Mouse (Mus musculus): ENCODE data around the gene Eln. TPM values are rescaled to one million over a fixed set of nuclear protein-coding genes. Genes with fewer than 3 reads are reported as not detected.

Gene Eln
- polyA plus RNA-seq, 1 experiment from 2014 or later = 77.7 TPM

DNA sequence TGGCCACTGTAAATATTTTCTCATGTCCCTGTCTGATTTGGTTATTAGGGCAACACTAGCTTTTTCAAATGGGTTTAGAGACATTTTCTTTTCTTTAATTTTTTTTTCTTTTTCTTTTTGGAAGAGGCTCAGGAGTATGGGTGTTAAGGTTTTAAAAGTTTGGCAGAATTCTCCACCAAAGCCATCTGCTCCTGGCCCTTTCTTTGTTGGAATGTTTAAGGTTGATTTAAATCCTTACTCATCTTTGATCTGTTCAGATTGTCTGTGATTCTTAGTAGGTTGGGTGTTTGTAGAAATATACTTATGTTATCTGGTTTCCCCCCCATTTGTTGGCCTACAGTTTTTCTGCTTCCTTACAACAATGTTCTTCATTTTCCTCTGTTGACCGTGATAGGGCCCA is 54.4 kb downstream of the Eln start:
- Histone ChIP-seq H3K27ac (no peak overlapping the region), H3K9me3 (replicated peaks; ENCODE audit: low read length) (no peaks in the 10 kb centered on the region), H3K4me1 (replicated peaks; ENCODE audit: insufficient read depth, low read length) (0 out of 2 replicates have a peak, but pooled peaks cover 4% of the 10 kb centered on the region), H3K4me3 (replicated peaks; ENCODE audit: low read depth, low read length) (no peak overlapping the region), H3K27me3 (ENCODE audit: insufficient read depth, low read length) (no peaks in the 10 kb centered on the region), H3K4me2 (ENCODE audit: low read length) (no peak overlapping the region), H3K9ac (ENCODE audit: low read depth, low read length) (no peak overlapping the region), H3K36me3 (ENCODE audit: insufficient read depth, low read length) (no peaks in the 10 kb centered on the region)
- no peak for TF ChIP-seq CTCF (IDR thresholded peaks at IDR 0.05; ENCODE audit: low read depth)
- 100% methylated on average over 1 of the region's 1 CpGs for WGBS
- ATAC-seq (replicated peaks; ENCODE audit: low FRiP score, low read depth) (no peak), DNase-seq (ENCODE audit: low spot score) (no peak)

DNA sequence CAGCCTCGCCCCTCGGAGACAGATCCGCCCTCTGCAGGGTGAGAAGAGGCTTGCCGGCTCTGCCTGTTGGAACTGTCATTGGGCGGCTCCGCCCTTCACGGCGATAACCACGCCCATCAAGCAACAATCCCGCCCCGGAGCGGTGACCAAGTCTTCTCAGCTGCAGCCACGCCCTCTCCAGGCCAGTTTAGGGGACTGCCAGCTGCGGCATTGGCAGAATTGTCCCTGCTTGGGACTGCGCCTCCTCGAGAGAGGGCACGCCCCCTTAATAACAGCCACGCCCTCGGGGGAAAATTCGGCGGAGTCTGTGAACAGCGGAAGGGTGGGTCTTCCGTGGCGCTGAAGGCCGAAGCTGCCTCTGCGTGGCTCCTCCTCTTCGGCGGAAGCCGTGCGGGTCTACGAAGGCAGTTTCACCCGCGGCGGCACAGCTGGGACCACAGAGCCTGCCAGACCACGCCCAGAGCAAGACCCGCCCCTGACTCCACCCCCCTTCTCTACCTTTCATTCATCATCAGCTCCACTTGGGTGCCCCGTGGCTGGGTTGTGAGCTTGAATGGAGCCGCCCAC is 58.3 kb downstream of the Eln start:
- H3K9ac ChIP-seq (ENCODE audit: low read depth, low read length) = no peak overlapping the region
- 0% methylated on average over 38 of the region's 38 CpGs for whole genome bisulfite sequencing
- DNase-seq (ENCODE audit: low spot score) (peak; percentile 99), ATAC-seq (replicated peaks; ENCODE audit: low FRiP score, low read depth) (peak; percentile 97)
- H3K36me3 ChIP-seq (ENCODE audit: insufficient read depth, low read length) = no peaks in the 10 kb centered on the region
- H3K9me3 ChIP-seq (replicated peaks; ENCODE audit: low read length) = no peaks in the 10 kb centered on the region
- H3K27ac ChIP-seq = peak overlapping the region; percentile 27; the same call in 1 of the 2 replicates
- H3K4me3 ChIP-seq (replicated peaks; ENCODE audit: low read depth, low read length) = peak overlapping the region; percentile 74
- peak overlapping the region; percentile 95 for H3K4me2 ChIP-seq (ENCODE audit: low read length)
- H3K4me1 ChIP-seq (replicated peaks; ENCODE audit: insufficient read depth, low read length) = 0 out of 2 replicates have a peak, but pooled peaks cover 6% of the 10 kb centered on the region
- peak; percentile 80 for TF ChIP-seq CTCF (IDR thresholded peaks at IDR 0.05; ENCODE audit: low read depth)
- H3K27me3 ChIP-seq (ENCODE audit: insufficient read depth, low read length) = no peaks in the 10 kb centered on the region

DNA sequence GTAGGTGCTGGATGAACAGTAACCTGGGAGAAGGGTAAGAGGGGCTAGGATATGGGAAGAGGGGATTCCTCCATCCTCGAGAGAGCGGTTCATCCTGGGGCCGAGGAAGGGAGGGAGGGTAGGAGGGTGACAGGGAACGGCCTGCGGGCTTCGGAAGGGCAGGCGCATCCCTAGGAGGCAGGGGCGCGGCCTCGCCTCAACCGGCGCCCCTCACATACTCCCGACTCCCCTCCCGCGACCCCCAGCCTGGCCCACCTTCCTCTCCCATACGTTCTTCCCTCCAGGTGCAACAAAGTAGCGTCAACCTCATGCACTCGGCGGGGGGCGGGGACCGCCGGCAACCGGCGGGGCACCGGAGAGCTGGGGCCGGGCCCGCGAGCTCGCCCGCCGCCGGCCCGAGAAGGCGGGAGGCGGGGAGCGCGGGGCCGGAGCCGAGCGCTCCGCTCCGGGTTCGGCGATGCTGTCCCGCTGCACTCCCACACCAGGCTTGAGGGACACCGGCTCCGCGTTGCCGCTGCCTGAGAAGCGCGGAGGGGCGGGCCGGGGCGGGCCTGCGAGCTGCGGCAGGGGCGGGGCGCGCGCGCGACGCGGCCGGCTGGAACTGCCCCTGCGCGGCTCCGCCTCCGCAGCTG is 58.9 kb downstream of the Eln start, which contains the start of gene Limk1:
TSS of gene Limk1 (minus strand) at position 513 of the 632 bp plus-strand sequence.
- Histone ChIP-seq H3K4me2 (ENCODE audit: low read length) (peak within 1 kb of the TSS; percentile 95), H3K9ac (ENCODE audit: low read depth, low read length) (peak within 1 kb of the TSS; percentile 72), H3K9me3 (replicated peaks; ENCODE audit: low read length) (no peaks in the 10 kb centered on the region), H3K36me3 (ENCODE audit: insufficient read depth, low read length) (no peaks in the 10 kb centered on the region), H3K27ac (peak within 1 kb of the TSS; percentile 38; the same call in 1 of the 2 replicates), H3K4me1 (replicated peaks; ENCODE audit: insufficient read depth, low read length) (0 out of 2 replicates have a peak, but pooled peaks cover 6% of the 10 kb centered on the region), H3K4me3 (replicated peaks; ENCODE audit: low read depth, low read length) (peak within 1 kb of the TSS; percentile 74), H3K27me3 (ENCODE audit: insufficient read depth, low read length) (no peaks in the 10 kb centered on the region)
- ATAC-seq (replicated peaks; ENCODE audit: low FRiP score, low read depth) = peak; percentile 11
- TF ChIP-seq CTCF (IDR thresholded peaks at IDR 0.05; ENCODE audit: low read depth) = no peak
- DNase-seq (ENCODE audit: low spot score) = no peak
- under 1% methylated on average over 47 of the region's 69 CpGs for WGBS

DNA sequence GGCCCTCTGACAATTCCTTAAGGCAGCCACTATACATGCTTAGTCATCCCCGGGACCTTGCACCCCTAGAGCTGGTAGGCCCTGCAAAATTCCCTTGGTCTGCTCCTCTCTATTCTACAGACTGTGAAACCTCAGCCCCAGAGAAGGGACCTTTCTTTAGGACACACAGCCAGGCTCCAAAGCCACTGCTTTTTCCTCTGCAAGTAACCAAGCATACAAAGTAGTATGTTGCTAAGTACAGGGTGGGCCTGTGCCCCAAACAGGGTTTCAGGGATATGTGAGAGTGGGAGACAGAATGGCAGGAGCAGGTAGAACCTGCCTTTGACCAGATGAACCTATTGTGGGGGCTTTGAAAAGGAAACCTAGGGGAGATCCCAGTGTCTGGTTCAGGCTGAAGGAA is 59.9 kb downstream of the Eln start:
- Histone ChIP-seq H3K27ac (no peak overlapping the region), H3K4me3 (replicated peaks; ENCODE audit: low read depth, low read length) (peak overlapping the region; percentile 74; the same call in 1 of the 2 replicates), H3K9me3 (replicated peaks; ENCODE audit: low read length) (no peaks in the 10 kb centered on the region), H3K9ac (ENCODE audit: low read depth, low read length) (no peak overlapping the region), H3K36me3 (ENCODE audit: insufficient read depth, low read length) (no peaks in the 10 kb centered on the region), H3K4me1 (replicated peaks; ENCODE audit: insufficient read depth, low read length) (0 out of 2 replicates have a peak, but pooled peaks cover 6% of the 10 kb centered on the region), H3K27me3 (ENCODE audit: insufficient read depth, low read length) (no peaks in the 10 kb centered on the region), H3K4me2 (ENCODE audit: low read length) (peak overlapping the region; percentile 95; the same call in 1 of the 2 replicates)
- no peak for ATAC-seq (replicated peaks; ENCODE audit: low FRiP score, low read depth)
- no peak for TF ChIP-seq CTCF (IDR thresholded peaks at IDR 0.05; ENCODE audit: low read depth)
- 94% methylated on average over 1 of the region's 1 CpGs for WGBS
- DNase-seq (ENCODE audit: low spot score) = no peak

DNA sequence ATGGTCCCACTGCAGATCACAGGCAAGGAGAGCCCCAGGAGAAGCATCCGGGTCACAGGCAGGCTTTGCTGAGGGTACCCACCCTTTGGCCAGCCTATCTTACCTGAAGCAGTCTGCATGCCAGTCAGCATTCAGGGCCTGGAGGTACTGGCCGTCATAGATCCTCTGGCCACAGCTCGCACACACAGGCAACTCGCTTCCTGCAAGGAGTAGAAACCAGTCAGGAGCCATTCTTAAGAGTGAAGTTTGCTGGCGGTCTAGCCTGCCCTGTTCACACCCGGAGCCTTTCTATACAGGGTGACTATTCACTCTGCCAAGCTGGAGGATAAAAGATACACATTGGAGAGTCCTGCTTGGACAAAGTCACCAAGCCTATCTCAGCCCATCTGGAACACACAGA is 60.6 kb downstream of the Eln start:
- no peak overlapping the region for H3K4me3 ChIP-seq (replicated peaks; ENCODE audit: low read depth, low read length)
- TF ChIP-seq CTCF (IDR thresholded peaks at IDR 0.05; ENCODE audit: low read depth) = no peak
- no peaks in the 10 kb centered on the region for H3K27me3 ChIP-seq (ENCODE audit: insufficient read depth, low read length)
- DNase-seq (ENCODE audit: low spot score) (no peak), ATAC-seq (replicated peaks; ENCODE audit: low FRiP score, low read depth) (no peak)
- H3K36me3 ChIP-seq (ENCODE audit: insufficient read depth, low read length) = no peaks in the 10 kb centered on the region
- WGBS = 91% methylated on average over 6 of the region's 6 CpGs
- H3K9ac ChIP-seq (ENCODE audit: low read depth, low read length) = no peak overlapping the region
- no peak overlapping the region for H3K4me2 ChIP-seq (ENCODE audit: low read length)
- H3K9me3 ChIP-seq (replicated peaks; ENCODE audit: low read length) = no peaks in the 10 kb centered on the region
- no peak overlapping the region for H3K27ac ChIP-seq
- H3K4me1 ChIP-seq (replicated peaks; ENCODE audit: insufficient read depth, low read length) = 0 out of 2 replicates have a peak, but pooled peaks cover 6% of the 10 kb centered on the region

DNA sequence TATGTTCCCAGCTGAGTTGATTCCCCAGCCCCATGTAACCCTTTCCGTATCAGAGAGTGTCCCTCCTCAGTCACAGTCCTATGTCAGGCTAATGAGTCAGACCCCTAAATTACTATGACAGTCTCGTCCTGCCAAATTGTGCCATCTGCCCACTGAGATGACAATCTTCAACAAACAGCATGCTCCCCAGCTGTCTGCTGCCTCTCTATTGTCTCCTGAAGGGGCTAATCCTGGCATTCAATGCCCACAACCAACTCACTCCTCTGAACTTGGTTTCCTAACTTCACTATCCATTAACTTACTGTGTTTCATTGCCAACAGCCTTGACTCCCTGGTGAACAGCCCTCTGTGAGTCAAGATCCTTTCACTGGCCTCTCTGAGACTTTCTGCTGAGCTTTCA is 62.7 kb downstream of the Eln start:
- no peak overlapping the region for H3K4me3 ChIP-seq (replicated peaks; ENCODE audit: low read depth, low read length)
- no peak overlapping the region for H3K9ac ChIP-seq (ENCODE audit: low read depth, low read length)
- ATAC-seq (replicated peaks; ENCODE audit: low FRiP score, low read depth) (no peak), DNase-seq (ENCODE audit: low spot score) (no peak)
- no peak overlapping the region for H3K4me2 ChIP-seq (ENCODE audit: low read length)
- H3K36me3 ChIP-seq (ENCODE audit: insufficient read depth, low read length) = no peaks in the 10 kb centered on the region
- no peaks in the 10 kb centered on the region for H3K27me3 ChIP-seq (ENCODE audit: insufficient read depth, low read length)
- H3K9me3 ChIP-seq (replicated peaks; ENCODE audit: low read length) = no peaks in the 10 kb centered on the region
- no peak for TF ChIP-seq CTCF (IDR thresholded peaks at IDR 0.05; ENCODE audit: low read depth)
- 0 out of 2 replicates have a peak, but pooled peaks cover 13% of the 10 kb centered on the region for H3K4me1 ChIP-seq (replicated peaks; ENCODE audit: insufficient read depth, low read length)
- H3K27ac ChIP-seq = no peak overlapping the region
- WGBS = 71% methylated on average over 2 of the region's 2 CpGs

All from kidney, postnatal 0 days (tissue).